Mouse (Mus musculus) bone marrow macrophage, adult 2 months (primary cell): ENCODE results near the gene Slc35d3.

ENCODE experiments used
- CTCF ChIP-seq: IDR thresholded peaks from 2 replicates; pipeline ENCODE4 v1.5.1; 2012; ENCODE audit warnings: low read depth, mild to moderate bottlenecking, low read length, moderate library complexity
- POLR2A ChIP-seq: IDR thresholded peaks from 2 replicates; pipeline ENCODE4 v1.6.1; 2012; ENCODE audit warnings: mild to moderate bottlenecking, low read depth, low read length, borderline replicate concordance

DNA sequence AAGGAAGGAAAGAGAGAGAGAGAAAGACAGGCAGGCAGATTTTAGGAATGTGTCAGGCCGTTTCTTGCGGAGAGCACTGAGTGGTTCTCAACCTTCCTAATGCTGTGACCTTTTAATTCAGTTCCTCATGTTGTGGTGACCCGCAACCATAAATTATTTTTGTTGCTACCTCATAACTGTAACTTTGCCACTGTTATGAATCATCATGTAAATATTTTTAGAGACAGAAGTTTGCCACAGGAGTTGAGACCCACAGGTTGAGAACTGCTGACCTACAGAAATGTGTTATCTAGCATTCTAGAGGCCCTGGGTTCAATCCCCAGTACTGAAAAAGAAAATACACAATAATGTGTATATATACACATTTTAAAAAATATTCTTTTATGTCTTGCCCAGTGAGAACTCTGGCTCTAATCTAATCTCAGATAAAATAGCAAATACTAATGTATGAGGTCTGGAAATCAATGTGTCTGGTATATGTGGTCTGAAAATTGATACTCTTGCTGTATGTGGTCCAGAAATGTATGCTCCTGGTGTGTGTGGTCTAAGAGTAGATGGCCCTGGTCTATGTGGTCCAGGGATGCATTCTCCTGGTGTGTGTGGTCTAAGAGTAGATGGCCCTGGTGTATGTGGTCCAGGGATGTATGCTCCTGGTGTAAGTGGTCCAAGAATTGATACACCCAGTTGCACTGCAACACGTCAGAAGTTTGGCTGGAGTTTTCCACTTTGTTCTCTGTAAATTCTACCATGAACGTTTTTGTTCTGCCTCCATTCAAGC is 20.0 kb downstream of the Slc35d3 start:
- TF ChIP-seq CTCF (no peak), POLR2A (no peak)
